Mouse (Mus musculus): ENCODE data around the gene Hpcal4. TPM values are rescaled to one million over a fixed set of nuclear protein-coding genes. Genes with fewer than 3 reads are reported as not detected.
A peak's percentile ranks its signal among the peaks of the same experiment; 100 is the strongest.
"Not testable (repeated sequence)": the region's sequence is repeated elsewhere in the genome, so short reads cannot be mapped to it uniquely, and the experiment has no call there.

The Hpcal4 gene
- total and polyA plus RNA-seq, 3 experiments: 0.09 to 0.35 (median 0.10) TPM

GRCm38 (mm10) chr4:123152976-123153375 is 30.1 kb upstream of the Hpcal4 start:
- intact Hi-C loops (cut with DNase I): no loop called here
- no peak overlapping the region for H3K9ac ChIP-seq (ENCODE audit: low read depth, low read length)
- WGBS: 45% methylated on average over 5 of the region's 5 CpGs

GRCm38 (mm10) chr4:123155004-123155403 is 28.0 kb upstream of the Hpcal4 start:
- Histone ChIP-seq H3K79me2 (replicated peaks; ENCODE audit: control insufficient read depth, insufficient read depth, low read length) (no peaks in the 10 kb centered on the region), H3K27ac (no peak overlapping the region), H3K4me3 (no peak overlapping the region), H3K27me3 (ENCODE audit: control insufficient read depth, insufficient read depth, low read length) (no peaks in the 10 kb centered on the region), H3K4me1 (ENCODE audit: control insufficient read depth, insufficient read depth, low read length) (no peaks in the 10 kb centered on the region), H3K36me3 (ENCODE audit: control insufficient read depth, insufficient read depth, low read length) (no peaks in the 10 kb centered on the region), H3K9ac (ENCODE audit: low read depth, low read length) (no peak overlapping the region)
- WGBS: 18% methylated on average over 4 of the region's 4 CpGs
- intact Hi-C loops (cut with DNase I): loop anchor here (1.0 to 5.0 kb wide), 3 partner anchors 45 to 97 kb away; no protein-coding TSS in a partner anchor
- no peak for DNase-seq
- TF ChIP-seq EP300 (IDR thresholded peaks at IDR 0.05; ENCODE audit: insufficient read depth, low read depth, low read length) (no peak), POLR2A (IDR thresholded peaks at IDR 0.05; ENCODE audit: insufficient read depth, low read depth, low read length) (no peak), CTCF (IDR thresholded peaks at IDR 0.05) (peak; percentile 83)

More at GRCm38 (mm10) chr4:123152976-123153375, 30.1 kb upstream of the Hpcal4 start:
- H3K27ac ChIP-seq: no peak overlapping the region
- DNase-seq: no peak
- no peaks in the 10 kb centered on the region for H3K4me1 ChIP-seq (ENCODE audit: control insufficient read depth, insufficient read depth, low read length)
- H3K27me3 ChIP-seq (ENCODE audit: control insufficient read depth, insufficient read depth, low read length): no peaks in the 10 kb centered on the region
- no peaks in the 10 kb centered on the region for H3K79me2 ChIP-seq (replicated peaks; ENCODE audit: control insufficient read depth, insufficient read depth, low read length)
- no peak overlapping the region for H3K4me3 ChIP-seq
- no peak for TF ChIP-seq EP300 (IDR thresholded peaks at IDR 0.05; ENCODE audit: insufficient read depth, low read depth, low read length)
- no peak for TF ChIP-seq POLR2A (IDR thresholded peaks at IDR 0.05; ENCODE audit: insufficient read depth, low read depth, low read length)
- no peak for TF ChIP-seq CTCF (IDR thresholded peaks at IDR 0.05)
- no peaks in the 10 kb centered on the region for H3K36me3 ChIP-seq (ENCODE audit: control insufficient read depth, insufficient read depth, low read length)

GRCm38 (mm10) chr4:123155427-123155826 is 27.6 kb upstream of the Hpcal4 start:
- no peak for DNase-seq
- H3K27me3 ChIP-seq (ENCODE audit: control insufficient read depth, insufficient read depth, low read length): no peaks in the 10 kb centered on the region
- 40% methylated on average over 2 of the region's 2 CpGs for WGBS
- TF ChIP-seq POLR2A (IDR thresholded peaks at IDR 0.05; ENCODE audit: insufficient read depth, low read depth, low read length) (no peak), CTCF (IDR thresholded peaks at IDR 0.05) (no peak), EP300 (IDR thresholded peaks at IDR 0.05; ENCODE audit: insufficient read depth, low read depth, low read length) (no peak)
- H3K36me3 ChIP-seq (ENCODE audit: control insufficient read depth, insufficient read depth, low read length): no peaks in the 10 kb centered on the region
- no peaks in the 10 kb centered on the region for H3K4me1 ChIP-seq (ENCODE audit: control insufficient read depth, insufficient read depth, low read length)
- intact Hi-C loops (cut with DNase I): loop anchor here (1.0 to 5.0 kb wide), 3 partner anchors 45 to 97 kb away; no protein-coding TSS in a partner anchor
- H3K9ac ChIP-seq (ENCODE audit: low read depth, low read length): no peak overlapping the region
- no peak overlapping the region for H3K4me3 ChIP-seq
- no peak overlapping the region for H3K27ac ChIP-seq
- no peaks in the 10 kb centered on the region for H3K79me2 ChIP-seq (replicated peaks; ENCODE audit: control insufficient read depth, insufficient read depth, low read length)

GRCm38 (mm10) chr4:123155840-123156239 is 27.2 kb upstream of the Hpcal4 start:
- DNase-seq: no peak
- Histone ChIP-seq H3K9ac (ENCODE audit: low read depth, low read length) (no peak overlapping the region), H3K4me3 (no peak overlapping the region), H3K27ac (no peak overlapping the region), H3K4me1 (ENCODE audit: control insufficient read depth, insufficient read depth, low read length) (no peaks in the 10 kb centered on the region), H3K79me2 (replicated peaks; ENCODE audit: control insufficient read depth, insufficient read depth, low read length) (no peaks in the 10 kb centered on the region), H3K27me3 (ENCODE audit: control insufficient read depth, insufficient read depth, low read length) (no peaks in the 10 kb centered on the region), H3K36me3 (ENCODE audit: control insufficient read depth, insufficient read depth, low read length) (no peaks in the 10 kb centered on the region)
- intact Hi-C loops (cut with DNase I): loop anchor here (1.0 to 5.0 kb wide), 3 partner anchors 44 to 96 kb away; no protein-coding TSS in a partner anchor
- no peak for TF ChIP-seq POLR2A (IDR thresholded peaks at IDR 0.05; ENCODE audit: insufficient read depth, low read depth, low read length)
- TF ChIP-seq CTCF (IDR thresholded peaks at IDR 0.05): no peak
- no peak for TF ChIP-seq EP300 (IDR thresholded peaks at IDR 0.05; ENCODE audit: insufficient read depth, low read depth, low read length)

- Histone ChIP-seq H3K27ac (no peak overlapping the region), H3K4me3 (no peak overlapping the region), H3K4me1 (ENCODE audit: control insufficient read depth, insufficient read depth, low read length) (no peaks in the 10 kb centered on the region), H3K9ac (ENCODE audit: low read depth, low read length) (no peak overlapping the region), H3K79me2 (replicated peaks; ENCODE audit: control insufficient read depth, insufficient read depth, low read length) (no peaks in the 10 kb centered on the region), H3K36me3 (ENCODE audit: control insufficient read depth, insufficient read depth, low read length) (no peaks in the 10 kb centered on the region), H3K27me3 (ENCODE audit: control insufficient read depth, insufficient read depth, low read length) (no peaks in the 10 kb centered on the region)
- WGBS: 74% methylated on average over 6 of the region's 6 CpGs
- intact Hi-C loops (cut with DNase I): no loop called here
- no peak for DNase-seq
- TF ChIP-seq EP300 (IDR thresholded peaks at IDR 0.05; ENCODE audit: insufficient read depth, low read depth, low read length): no peak
- no peak for TF ChIP-seq CTCF (IDR thresholded peaks at IDR 0.05)
- TF ChIP-seq POLR2A (IDR thresholded peaks at IDR 0.05; ENCODE audit: insufficient read depth, low read depth, low read length): no peak
Observed at GRCm38 (mm10) chr4:123160571-123160970, 22.5 kb upstream of the Hpcal4 start.

- H3K79me2 ChIP-seq (replicated peaks; ENCODE audit: control insufficient read depth, insufficient read depth, low read length); H3K36me3 ChIP-seq (ENCODE audit: control insufficient read depth, insufficient read depth, low read length); intact Hi-C loops (cut with DNase I); H3K4me3 ChIP-seq; H3K4me1 ChIP-seq (ENCODE audit: control insufficient read depth, insufficient read depth, low read length); H3K27me3 ChIP-seq (ENCODE audit: control insufficient read depth, insufficient read depth, low read length); H3K27ac ChIP-seq; H3K9ac ChIP-seq (ENCODE audit: low read depth, low read length); DNase-seq: not testable (repeated sequence)
- WGBS: 80% methylated on average over 3 of the region's 3 CpGs
Observed at GRCm38 (mm10) chr4:123161251-123161650, 21.8 kb upstream of the Hpcal4 start.
